Mouse (Mus musculus): Measurements from ENCODE around the gene Mfsd7a.
"Not testable (repeated sequence)": the region's sequence is repeated elsewhere in the genome, so short reads cannot be mapped to it uniquely, and the experiment has no call there.

The Mfsd7a gene

GRCm38 (mm10) chr5:108448785-108449668 lies at the start of gene Mfsd7a:
TSS of gene Mfsd7a (minus strand) at chr5:108448891.
- DNase-seq (ENCODE audit: low read depth): peak; percentile 50

- DNase-seq (ENCODE audit: low read depth): not testable (repeated sequence)
Measured at GRCm38 (mm10) chr5:108486148-108486547, 37.5 kb upstream of the Mfsd7a start.

DNA sequence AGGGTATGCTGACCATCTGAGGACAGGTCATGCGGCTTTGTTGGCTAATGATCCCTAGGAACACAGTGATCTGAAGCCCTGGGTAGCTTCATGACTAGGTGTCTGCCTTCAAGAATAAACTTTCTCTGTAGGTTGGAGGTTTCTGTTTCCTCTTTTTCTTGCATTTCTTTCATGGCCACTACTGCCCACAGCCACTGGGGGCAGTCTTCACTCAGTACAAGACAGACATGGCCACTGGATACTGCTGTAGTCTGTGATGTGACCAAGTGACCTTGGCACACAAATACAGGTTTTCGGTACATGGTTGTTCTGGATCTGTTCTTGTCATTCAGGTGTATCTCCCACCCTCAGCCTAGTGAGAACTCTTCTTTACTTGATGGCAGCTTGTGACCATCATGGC lies 36.5 kb upstream of the Mfsd7a start:
- peak; percentile 59 for DNase-seq (ENCODE audit: low read depth)

- no peak for DNase-seq (ENCODE audit: low read depth)
Measured at GRCm38 (mm10) chr5:108483006-108483405, 34.3 kb upstream of the Mfsd7a start.

DNA sequence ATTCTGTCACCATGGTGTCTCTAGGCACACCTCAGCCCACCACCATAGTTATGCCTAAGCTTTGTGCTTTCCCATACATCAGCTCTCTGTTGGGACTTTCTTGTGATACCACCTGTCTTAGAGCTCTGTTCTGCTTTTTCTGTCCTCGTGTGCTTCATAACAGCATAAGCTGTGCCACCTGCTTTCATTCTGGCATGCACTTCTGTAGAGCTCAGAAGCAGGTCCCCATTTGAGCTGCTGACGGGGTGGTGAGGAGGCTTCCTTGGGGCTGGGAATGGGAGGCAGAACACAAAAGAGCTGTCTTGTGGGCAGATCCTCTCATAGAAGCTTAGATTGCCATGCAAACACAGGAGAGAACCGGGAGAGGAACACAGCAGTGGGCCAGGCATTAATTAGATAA lies 27.3 kb upstream of the Mfsd7a start:
- DNase-seq (ENCODE audit: low read depth): no peak

GRCm38 (mm10) chr5:108473737-108474136 lies 25.0 kb upstream of the Mfsd7a start:
- no peak for DNase-seq (ENCODE audit: low read depth)

GRCm38 (mm10) chr5:108469617-108470016 lies 20.9 kb upstream of the Mfsd7a start:
- no peak for DNase-seq (ENCODE audit: low read depth)

DNA sequence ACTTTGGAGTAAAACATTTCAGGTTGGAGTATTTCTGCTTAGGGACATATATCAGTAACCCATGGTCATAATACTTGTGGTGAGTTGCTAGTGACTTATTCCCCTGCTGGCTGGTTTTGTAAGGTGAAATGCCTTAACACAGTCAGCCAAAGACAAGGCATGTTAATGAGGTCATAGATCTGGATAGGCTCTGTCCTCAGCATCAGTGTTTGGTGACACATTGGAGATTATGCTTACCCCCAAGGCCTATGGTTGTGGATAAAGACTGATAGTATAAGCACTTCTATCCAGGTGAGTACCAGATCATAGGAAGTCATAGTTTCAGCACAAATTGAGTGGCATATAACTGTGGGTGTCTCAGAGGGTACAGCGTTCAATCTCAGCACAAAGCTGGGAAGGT lies 18.0 kb upstream of the Mfsd7a start:
- no peak for DNase-seq (ENCODE audit: low read depth)

DNA sequence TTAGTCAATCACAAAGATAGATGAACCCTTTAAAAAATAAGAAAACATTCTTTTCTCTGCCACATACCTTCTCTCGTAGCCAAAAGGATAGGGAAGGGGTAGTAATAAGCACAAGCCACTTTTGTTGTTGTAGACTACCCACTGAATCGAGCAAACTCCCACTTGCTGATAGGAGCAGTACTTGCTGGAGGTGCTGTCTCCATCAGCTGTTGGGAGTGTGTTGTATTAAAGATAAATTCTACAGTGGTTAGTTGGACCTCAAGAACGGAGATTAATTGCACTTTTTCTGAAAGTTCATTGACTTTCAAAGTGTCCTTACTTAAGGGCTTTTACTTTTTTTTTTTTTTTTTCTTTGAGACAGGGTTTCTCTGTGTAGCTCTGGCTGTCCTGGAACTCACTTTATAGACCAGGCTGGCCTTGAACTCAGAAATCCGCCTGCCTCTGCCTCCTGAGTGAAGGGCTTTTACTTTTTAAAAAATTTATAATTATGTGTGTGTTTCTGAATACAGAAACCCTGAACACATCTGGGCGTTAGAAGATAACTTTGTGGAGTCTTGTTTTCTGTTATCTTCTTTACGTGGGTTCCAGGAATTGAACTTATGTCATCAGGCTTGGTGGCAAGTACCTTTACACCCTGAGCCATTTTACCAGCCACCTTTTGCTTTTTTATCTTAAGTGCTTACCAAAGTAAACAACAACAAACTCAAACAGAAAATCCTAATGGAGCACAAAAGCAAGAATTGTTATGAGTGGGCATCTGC lies 16.6 kb upstream of the Mfsd7a start:
- no peak for DNase-seq (ENCODE audit: low read depth)

GRCm38 (mm10) chr5:108462446-108462845 lies 13.8 kb upstream of the Mfsd7a start:
- DNase-seq (ENCODE audit: low read depth): no peak

DNA sequence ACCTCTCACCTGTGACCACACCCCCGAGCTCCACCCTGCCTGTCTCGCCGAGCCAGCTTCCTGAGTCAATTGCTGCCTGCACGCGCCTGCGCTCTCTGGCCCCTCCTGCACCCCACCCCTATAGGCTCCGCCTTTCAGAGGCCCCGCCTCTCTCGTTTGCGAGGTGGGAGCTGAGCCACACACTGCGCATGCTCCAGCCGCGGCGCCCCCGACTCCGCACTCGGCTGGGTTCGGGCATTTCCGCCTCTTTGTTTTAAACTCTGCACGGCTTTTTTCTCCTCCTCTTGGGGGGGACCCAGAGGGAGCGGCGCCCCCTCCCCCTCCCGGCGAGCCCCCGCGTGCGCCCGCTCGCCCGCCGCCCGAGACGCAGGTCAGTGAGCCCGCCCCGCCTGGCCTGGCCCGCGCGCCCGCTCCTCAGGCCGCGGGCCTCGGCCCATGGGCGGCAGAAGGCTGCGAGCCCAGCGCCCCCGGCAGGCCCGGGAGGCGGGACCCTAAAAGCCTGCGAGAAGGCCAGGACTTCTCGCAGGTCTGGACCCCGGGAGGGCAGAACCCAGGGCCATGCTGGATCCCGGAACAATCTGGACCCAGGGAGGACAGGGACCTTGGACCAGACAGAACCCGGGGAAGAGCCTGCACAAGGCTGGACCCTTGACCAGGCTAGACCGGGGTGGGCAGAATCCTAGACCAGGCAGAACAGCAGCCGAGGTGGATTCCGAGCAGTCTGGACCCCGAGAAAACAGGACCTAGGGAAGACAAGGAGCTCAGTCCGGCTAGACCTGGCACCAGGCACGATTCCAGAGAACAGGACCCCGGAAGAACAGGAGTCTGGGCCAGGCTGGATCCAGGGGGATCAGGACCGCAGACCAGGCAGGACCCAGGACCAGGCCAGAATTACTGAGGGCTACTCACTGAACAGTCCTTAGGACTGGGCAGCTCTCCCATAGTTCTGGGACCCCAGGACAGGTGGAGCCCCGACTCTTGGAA lies 12.7 kb upstream of the Mfsd7a start, which contains the start of gene Pcgf3:
Gene Pcgf3 (plus strand): TSS at position 151 of the 984 bp plus-strand sequence.
- peak; percentile 94 for DNase-seq (ENCODE audit: low read depth)

DNA sequence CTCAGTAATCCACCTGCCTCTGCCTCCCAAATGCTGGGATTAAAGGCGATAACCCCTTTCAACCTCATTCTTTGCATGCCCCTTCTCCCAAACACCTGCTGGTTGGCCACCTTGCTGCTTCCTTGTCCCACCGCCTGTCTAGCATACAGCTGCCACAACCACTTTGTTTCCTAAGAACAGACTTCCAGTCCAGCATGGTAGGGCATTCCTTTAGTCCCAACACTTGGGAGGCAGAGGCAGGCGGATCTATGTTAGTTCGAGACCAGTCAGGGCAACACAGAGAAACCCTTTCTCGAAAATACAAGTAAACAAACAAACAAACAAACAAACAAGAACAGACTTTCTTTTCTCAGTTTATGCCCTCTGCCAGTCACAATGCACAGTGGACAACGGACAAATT lies 11.8 kb upstream of the Mfsd7a start:
- no peak for DNase-seq (ENCODE audit: low read depth)

DNA sequence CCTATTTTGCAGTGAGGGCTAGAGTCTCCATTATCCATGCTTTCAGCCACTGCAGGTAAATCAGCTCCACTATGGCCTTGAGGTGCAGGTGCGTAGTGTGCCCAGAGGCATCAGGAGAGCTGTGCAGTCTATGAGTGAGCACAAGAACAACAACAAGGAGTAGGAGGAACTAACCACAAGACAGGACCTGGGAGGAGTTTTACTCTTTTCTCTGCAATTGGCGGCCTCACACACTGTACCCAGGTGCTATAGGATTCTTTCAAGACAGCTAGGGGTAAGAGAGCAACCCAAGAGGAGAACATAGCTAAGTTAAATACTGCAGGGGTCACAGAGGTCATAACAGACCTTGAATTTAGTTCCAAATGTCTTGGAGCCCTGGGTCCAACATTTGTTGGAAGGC lies 10.0 kb upstream of the Mfsd7a start:
- DNase-seq (ENCODE audit: low read depth): no peak

DNA sequence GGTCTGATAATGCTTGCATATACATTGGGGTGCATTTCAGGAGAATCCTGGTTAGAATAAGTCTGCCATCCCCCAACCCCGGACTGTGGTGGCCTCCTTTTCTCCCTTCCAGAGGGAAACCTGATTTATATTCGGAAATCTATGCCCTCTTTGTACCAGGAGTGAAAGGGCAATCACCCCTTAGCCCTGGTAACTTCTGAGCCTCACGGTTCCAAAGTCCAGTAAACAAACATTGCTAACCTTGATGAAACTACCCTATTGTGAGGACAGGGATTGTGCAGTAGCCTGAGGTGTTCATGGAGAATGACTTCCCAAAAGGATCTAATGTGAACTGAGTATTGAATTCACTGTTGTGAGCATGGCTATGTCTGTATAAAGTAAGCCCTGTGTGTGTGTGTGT lies 5.4 kb upstream of the Mfsd7a start:
- DNase-seq (ENCODE audit: low read depth): no peak

DNA sequence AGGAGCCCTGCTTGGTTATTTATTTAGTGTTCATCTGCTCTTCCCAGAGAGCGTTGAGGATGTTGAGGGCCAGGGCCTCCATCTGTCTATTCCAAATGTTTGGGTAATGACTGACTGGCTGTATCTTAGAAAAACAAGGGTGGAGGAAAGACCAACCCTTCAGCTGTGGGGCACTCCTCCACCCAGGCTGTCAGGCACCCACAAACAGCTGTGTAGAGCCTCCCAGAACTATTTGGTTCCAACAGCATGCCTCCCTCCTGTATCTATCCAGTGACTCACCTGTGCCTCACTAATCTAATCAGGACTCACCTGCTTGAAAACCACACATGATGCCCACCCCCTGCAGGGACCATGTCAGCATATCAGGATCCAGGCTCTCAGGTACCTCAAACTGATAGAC lies 3.7 kb upstream of the Mfsd7a start:
- no peak for DNase-seq (ENCODE audit: low read depth)

DNA sequence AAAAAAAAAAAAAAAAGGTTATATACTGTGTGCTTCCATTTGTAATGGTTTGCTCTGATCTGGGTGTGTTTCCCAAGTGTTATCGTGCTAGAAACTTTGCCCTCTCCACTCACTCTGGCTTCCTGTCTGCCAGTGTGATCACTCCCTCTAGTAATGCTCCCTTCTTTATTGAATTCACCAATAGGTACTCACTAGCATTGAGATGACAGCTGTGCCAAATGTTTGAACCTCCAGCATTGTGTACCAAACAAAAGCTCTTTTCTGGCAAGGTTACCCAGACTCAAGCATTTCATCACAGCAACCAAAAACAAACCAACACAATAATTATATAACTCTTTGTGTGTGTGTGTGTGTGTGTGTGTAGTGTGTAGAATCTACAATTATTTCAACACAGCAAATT lies 2.9 kb upstream of the Mfsd7a start:
- no peak for DNase-seq (ENCODE audit: low read depth)

DNA sequence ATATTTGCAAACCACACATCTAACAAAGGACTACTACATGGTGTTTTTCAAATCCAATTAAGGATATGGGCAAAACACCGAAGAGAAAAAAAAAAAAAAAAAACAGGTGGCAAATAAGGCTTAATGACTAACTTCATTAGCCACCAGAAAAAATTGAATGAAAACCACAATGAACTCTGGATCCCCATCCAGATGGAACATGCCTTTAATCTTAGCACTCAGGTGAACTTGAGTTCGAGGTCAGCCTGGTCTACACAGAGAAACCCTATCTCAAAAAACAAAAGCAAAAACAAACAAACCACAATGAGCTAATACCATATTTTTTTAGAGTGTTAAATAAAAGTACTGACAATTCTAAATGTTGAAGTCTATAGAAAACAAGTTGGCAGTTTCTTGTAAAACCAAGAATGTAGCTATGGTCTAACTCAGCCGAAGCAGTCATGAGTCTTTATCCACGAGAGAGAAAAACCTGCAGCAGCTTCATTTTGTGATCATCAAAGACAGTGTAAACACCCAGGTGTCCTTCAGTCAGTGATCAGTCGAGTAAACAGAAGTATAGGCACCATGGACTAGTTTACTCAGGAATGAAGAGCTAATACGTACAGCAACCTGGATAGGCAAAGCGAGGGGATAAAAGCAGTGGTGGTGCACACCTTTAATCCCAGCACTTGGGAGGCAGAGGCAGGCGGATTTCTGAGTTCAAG lies 2.3 kb upstream of the Mfsd7a start:
- DNase-seq (ENCODE audit: low read depth): no peak

DNA sequence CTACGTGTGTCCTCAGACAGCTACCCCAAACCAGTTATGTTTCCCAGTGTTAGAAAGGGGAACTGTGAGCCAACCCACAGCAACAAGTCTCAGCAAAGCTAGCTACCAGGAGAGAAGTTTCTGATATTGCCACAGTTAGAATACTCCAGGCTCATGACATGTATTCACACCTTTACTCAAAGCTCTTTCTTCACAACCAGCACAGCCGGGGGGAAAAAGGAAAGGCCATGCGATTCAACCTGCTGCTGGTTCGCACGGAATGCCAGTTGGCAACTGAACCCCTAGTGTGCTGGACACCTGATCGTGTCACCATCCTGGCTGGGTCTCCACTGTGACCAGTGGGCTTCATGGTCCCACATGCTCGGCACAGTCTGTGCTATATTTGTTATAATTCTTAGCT lies 834 bp downstream of the Mfsd7a start:
- no peak for DNase-seq (ENCODE audit: low read depth)

- DNase-seq (ENCODE audit: low read depth): no peak
Measured at GRCm38 (mm10) chr5:108446973-108447372, 1.7 kb downstream of the Mfsd7a start.

GRCm38 (mm10) chr5:108436101-108436500 lies 12.6 kb downstream of the Mfsd7a start:
- no peak for DNase-seq (ENCODE audit: low read depth)

Measured in c-Kit-positive CD71-negative TER-119-negative erythroid progenitor cells, embryonic 14.5 days (primary cell).